Mouse (Mus musculus) left cerebral cortex, postnatal 25 days (tissue): ENCODE measurements around the gene Rad17. TPM values are rescaled to one million over a fixed set of nuclear protein-coding genes. Genes with fewer than 3 reads are reported as not detected.

Experiments
- DNase-seq, 2 experiments: peaks; one replicate each; pipeline ENCODE4 v3.0.0; 2022; ENCODE audit warnings: low spot score in 2 of 2, mixed read lengths in 1 of 2
- intact Hi-C: fragments of 180-260 bp; cut with DNase I; formaldehyde crosslinking; loops from one replicate; pipeline ENCODE4 v1.15.1; 2025
- total RNA-seq, 2 experiments: library from RNA; stranded (reverse); gene quantifications; 2 replicates each; pipeline ENCODE4 v1.2.3; 2021

Gene Rad17
- total RNA-seq, 2 experiments from 2014 or later, result 14.2 to 15.5 TPM

DNA sequence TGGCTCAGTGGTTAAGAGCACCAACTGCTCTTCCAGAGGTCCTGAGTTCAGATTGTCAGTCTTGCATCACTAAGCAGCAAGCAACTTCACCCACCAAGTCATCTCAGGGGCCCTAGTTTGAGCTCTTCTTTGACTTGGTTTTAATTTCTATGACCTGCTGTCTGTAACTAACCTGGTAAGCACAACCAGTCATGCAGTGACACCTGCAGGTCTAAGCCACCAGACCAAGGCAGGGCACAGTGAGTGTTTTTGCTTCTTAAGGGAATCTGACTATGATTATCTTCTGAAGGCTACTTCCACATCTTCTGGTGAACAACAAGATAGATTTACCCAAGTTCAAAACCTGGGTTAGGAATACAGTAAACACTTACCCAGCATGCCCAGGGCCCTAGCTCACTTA, 70.9 kb downstream of the Rad17 start:
- no peak for DNase-seq
- intact Hi-C loops, result no loop called here

- intact Hi-C loops, result no loop called here
- DNase-seq, result no peak
These were observed 71.6 kb downstream of the Rad17 start for GRCm38 (mm10) chr13:100579220-100579619.

DNA sequence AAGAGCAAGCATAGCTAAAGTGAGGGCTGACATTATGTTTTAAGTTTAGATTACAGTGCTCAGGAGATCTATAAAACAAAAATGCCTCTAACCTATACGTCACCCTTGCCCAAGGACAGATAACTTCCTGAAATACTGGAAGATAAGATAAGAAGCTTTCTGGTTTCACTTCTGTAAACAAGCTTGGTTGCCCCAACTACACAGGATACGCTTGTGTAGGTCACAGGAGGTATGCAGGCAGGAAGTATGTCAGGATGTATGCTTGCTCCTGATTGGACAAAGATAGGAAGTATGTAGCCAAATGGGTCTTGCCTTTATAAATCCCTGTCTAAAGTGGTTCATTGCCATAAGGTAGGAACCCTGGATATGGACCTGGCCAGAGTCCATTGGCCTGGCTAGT, 74.9 kb downstream of the Rad17 start:
- no peak for DNase-seq
- intact Hi-C loops, result no loop called here

GRCm38 (mm10) chr13:100570713-100571112, 80.1 kb downstream of the Rad17 start:
- intact Hi-C loops, result no loop called here
- no peak for DNase-seq

DNA sequence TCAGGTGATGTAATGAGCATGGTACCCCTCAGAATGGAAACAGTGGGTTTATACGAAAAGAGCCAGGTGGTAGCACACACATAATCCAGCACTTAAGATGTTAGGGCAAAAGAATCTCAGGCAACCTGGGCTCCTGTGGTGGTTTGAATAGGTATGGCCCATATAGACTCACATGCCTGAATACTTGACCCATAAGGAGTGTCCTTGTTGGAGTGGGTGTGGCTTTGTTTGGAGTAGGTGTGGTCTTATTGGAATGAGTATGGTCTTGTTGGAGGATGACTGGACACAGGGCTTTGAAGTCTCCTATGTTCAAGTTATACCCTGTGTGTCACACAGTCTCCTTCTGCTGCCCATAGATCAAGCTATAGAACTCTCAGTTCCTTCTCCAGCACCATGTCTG, 82.5 kb downstream of the Rad17 start:
- DNase-seq, result no peak
- intact Hi-C loops, result no loop called here

Other genes with a start within 250 kb of the Rad17 start
- under 1 TPM; 0.16 TPM for gene Naip1, start 198.2 kb downstream of the Rad17 start, total RNA-seq
- 10 to 100 TPM; 28.6 to 34.8 TPM for gene Gtf2h2, start 158.5 kb downstream of the Rad17 start, total RNA-seq
- gene Ocln, start 98.3 kb downstream of the Rad17 start, total RNA-seq, result 10 to 100 TPM in 1 of 2 experiments, 1 to 10 TPM in 1; 9.2 to 10.6 TPM
- 1 to 10 TPM; 1.2 to 1.8 TPM for gene Marveld2, start 34.1 kb downstream of the Rad17 start, total RNA-seq
- 10 to 100 TPM; 88.7 to 89.7 TPM for gene Ak6, start 72 bp downstream of the Rad17 start, total RNA-seq
- 10 to 100 TPM; 27.4 to 30.9 TPM for gene Taf9, start 528 bp upstream of the Rad17 start, total RNA-seq
- gene Ccdc125, start 18.7 kb upstream of the Rad17 start, total RNA-seq, result under 1 TPM in 1 of 2 experiments, not detected in 1; 0.23 TPM
- gene Cdk7, start 79.9 kb upstream of the Rad17 start, total RNA-seq, result 10 to 100 TPM; 35.3 to 39.3 TPM
- 10 to 100 TPM; 56.5 to 61.3 TPM for gene Mrps36, start 93.6 kb upstream of the Rad17 start, total RNA-seq
- under 1 TPM; 0.53 to 0.57 TPM for gene Cenph, start 124.8 kb upstream of the Rad17 start, total RNA-seq
- 1 to 10 TPM; 1.7 to 1.8 TPM for gene Ccnb1, start 135.5 kb upstream of the Rad17 start, total RNA-seq
- gene Slc30a5, start 182.4 kb upstream of the Rad17 start, total RNA-seq, result 10 to 100 TPM; 43.3 to 49.5 TPM